Mouse (Mus musculus) MEL (cell line): Measurements from ENCODE around the gene Bmf.

Source experiments
- CTCF ChIP-seq, 3 experiments: IDR thresholded peaks in 2 of 3; conservative IDR thresholded peaks in 1 of 3; 2 replicates each; pipeline ENCODE4 v1.5.1; 2011 to 2012; ENCODE audit warnings: low read length in 3 of 3, low read depth in 2 of 3, mild to moderate bottlenecking in 2 of 3, improper control_type of control experiment in 1 of 3, inconsistent platforms in 1 of 3, mixed read lengths in 1 of 3, moderate library complexity in 1 of 3; ENCODE audit not compliant: control insufficient read depth in 1 of 3, insufficient read depth in 1 of 3, poor library complexity in 1 of 3, severe bottlenecking in 1 of 3
- EP300 ChIP-seq, 2 experiments: IDR thresholded peaks; 2 replicates each; pipeline ENCODE4 v1.6.1; 2011; ENCODE audit warnings: improper control_type of control experiment in 2 of 2, low read length in 2 of 2, low read depth in 1 of 2, mild to moderate bottlenecking in 1 of 2
- HCFC1 ChIP-seq: IDR thresholded peaks from 2 replicates; pipeline ENCODE4 v1.6.1; 2012; ENCODE audit warnings: low read depth, mild to moderate bottlenecking, inconsistent platforms, low read length, improper control_type of control experiment, moderate library complexity
- POLR2A ChIP-seq, 2 experiments: IDR thresholded peaks; 2 replicates each; pipeline ENCODE4 v1.6.1; 2011 to 2012; ENCODE audit warnings: low read length in 2 of 2, mild to moderate bottlenecking in 2 of 2, control low read depth in 1 of 2, improper control_type of control experiment in 1 of 2, low read depth in 1 of 2, moderate library complexity in 1 of 2; ENCODE audit not compliant: control insufficient read depth in 1 of 2, insufficient read depth in 1 of 2, poor library complexity in 1 of 2
- USF1 ChIP-seq: IDR thresholded peaks from 2 replicates; pipeline ENCODE4 v1.6.1; 2014; ENCODE audit warnings: low read depth, mild to moderate bottlenecking, inconsistent platforms, low read length, improper control_type of control experiment, moderate library complexity
- ZC3H11A ChIP-seq: IDR thresholded peaks from 2 replicates; pipeline ENCODE4 v1.6.1; 2012; ENCODE audit warnings: low read depth, mild to moderate bottlenecking, inconsistent platforms, low read length, improper control_type of control experiment
- ZNF384 ChIP-seq: IDR thresholded peaks from 2 replicates; pipeline ENCODE4 v1.6.1; 2012; ENCODE audit warnings: low read depth, mild to moderate bottlenecking, inconsistent platforms, low read length, improper control_type of control experiment

- TF ChIP-seq CTCF (IDR thresholded peaks at IDR 0.05 in 2 of 3, conservative IDR thresholded peaks at IDR 0.05 in 1 of 3; ENCODE audit: control insufficient read depth in 1 of 3, insufficient read depth in 1 of 3, low read depth in 2 of 3, low read length in 3 of 3, poor library complexity in 1 of 3, severe bottlenecking in 1 of 3): no peak
- no peak for TF ChIP-seq EP300 (IDR thresholded peaks at IDR 0.05; ENCODE audit: low read depth in 1 of 2, low read length in 2 of 2)
- no peak for TF ChIP-seq POLR2A (IDR thresholded peaks at IDR 0.05; ENCODE audit: control insufficient read depth in 1 of 2, insufficient read depth in 1 of 2, low read depth in 1 of 2, low read length in 2 of 2, poor library complexity in 1 of 2)
- TF ChIP-seq USF1: no peak
- TF ChIP-seq ZC3H11A: no peak
- no peak for TF ChIP-seq ZNF384
- no peak for TF ChIP-seq HCFC1
These were observed 13.4 kb downstream of the Bmf start for GRCm38 (mm10) chr2:118536111-118536510.
